18 mouse cellular contexts compared by ENCODE assay signal in genomic region chr9:105871643-105872042, GRCm38 (mm10). TPM values are rescaled to one million over a fixed set of nuclear protein-coding genes. Genes with fewer than 3 reads are reported as not detected.
DNase-seq lines count a peak whose midpoint lies in the region; ATAC-seq and TF ChIP-seq lines count a peak whose summit lies in the region.
"Had no signal": no experiment of that assay in that cellular context is flagged by ENCODE, and none has a peak within 500 bp of the region (broad histone marks: within the 10 kb centered on the region; RNA-seq: fewer than 3 reads in every experiment).

No protein-coding gene starts in this region.

- H3K9me3 ChIP-seq in heart, embryonic 10.5 days = no peaks in the 10 kb centered on the region
- no peaks in the 10 kb centered on the region for H3K9me3 ChIP-seq in forebrain, embryonic 11.5 days (ENCODE audit: control insufficient read depth, low read length)
- H3K9me3 ChIP-seq: hindbrain, embryonic 10.5 days; liver, embryonic 15.5 days; stomach, embryonic 15.5 days had no signal

- no peaks in the 10 kb centered on the region for H3K79me2 ChIP-seq in heart, adult 2 months (replicated peaks; ENCODE audit: control insufficient read depth, insufficient read depth, low read length)

- H3K4me2 ChIP-seq in forebrain, embryonic 11.5 days (ENCODE audit: low read depth, low read length, severe bottlenecking) = no peak overlapping the region
- H3K4me2 ChIP-seq: liver, embryonic 15.5 days; stomach, embryonic 15.5 days had no signal

- DNase-seq in heart, adult 2 months = peak; percentile 39 to 49
- no peak for DNase-seq in heart, embryonic 10.5 days (ENCODE audit: low spot score)
- DNase-seq in Muller cell, postnatal 12 days (ENCODE audit: inconsistent ontology term) = peak; percentile 2
- peak; percentile 19 for DNase-seq in gastrocnemius, postnatal 25 days
- peak; percentile 44 for DNase-seq in heart, postnatal 4 days
- no peak for DNase-seq in forebrain, embryonic 11.5 days (ENCODE audit: low spot score)
- DNase-seq in frontal cortex, adult 2 months (ENCODE audit: extremely low spot score in 1 of 2, low spot score in 1 of 2) = no peak
- DNase-seq: adrenal gland, adult 2 months; B cell, adult 2 months; cerebellum, adult 8-10 months; right cerebral cortex, postnatal 4 days; thymus, postnatal 36 days had no signal

- TF ChIP-seq POLR2A in heart, adult 2 months (IDR thresholded peaks at IDR 0.05; ENCODE audit: insufficient read depth, low read depth, low read length) = no peak

- no peak overlapping the region for H3K4me3 ChIP-seq in heart, adult 2 months
- no peak overlapping the region for H3K4me3 ChIP-seq in heart, embryonic 10.5 days
- no peak overlapping the region for H3K4me3 ChIP-seq in forebrain, embryonic 11.5 days (ENCODE audit: low read depth, low read length)
- H3K4me3 ChIP-seq: erythroblast, embryonic 14.5 days; hindbrain, embryonic 10.5 days; liver, embryonic 15.5 days; stomach, embryonic 15.5 days had no signal

- H3K9ac ChIP-seq in heart, adult 2 months (ENCODE audit: low read depth, low read length) = no peak overlapping the region
- no peak overlapping the region for H3K9ac ChIP-seq in forebrain, embryonic 11.5 days (ENCODE audit: low read length)
- H3K9ac ChIP-seq: liver, embryonic 15.5 days; stomach, embryonic 15.5 days had no signal

- 51% methylated on average over 14 of the region's 14 CpGs for WGBS in heart, adult 2 months
- 69% methylated on average over 14 of the region's 14 CpGs for WGBS in heart, embryonic 10.5 days
- 80% methylated on average over 14 of the region's 14 CpGs for WGBS in forebrain, embryonic 11.5 days

- H3K27me3 ChIP-seq in heart, adult 2 months (ENCODE audit: control insufficient read depth, insufficient read depth, low read length) = no peaks in the 10 kb centered on the region
- H3K27me3 ChIP-seq in heart, embryonic 10.5 days (ENCODE audit: insufficient read depth, poor library complexity, severe bottlenecking) = no peaks in the 10 kb centered on the region
- H3K27me3 ChIP-seq in forebrain, embryonic 11.5 days (ENCODE audit: control insufficient read depth, insufficient read depth, low read length) = no peaks in the 10 kb centered on the region
- H3K27me3 ChIP-seq: liver, embryonic 15.5 days; stomach, embryonic 15.5 days had no signal

- no peaks in the 10 kb centered on the region for H3K36me3 ChIP-seq in heart, adult 2 months (ENCODE audit: control insufficient read depth, insufficient read depth, low read length)
- H3K36me3 ChIP-seq in heart, embryonic 10.5 days = no peaks in the 10 kb centered on the region
- no peaks in the 10 kb centered on the region for H3K36me3 ChIP-seq in forebrain, embryonic 11.5 days (ENCODE audit: control insufficient read depth, insufficient read depth, low read length)
- H3K36me3 ChIP-seq: hindbrain, embryonic 10.5 days; liver, embryonic 15.5 days; stomach, embryonic 15.5 days had no signal

- ATAC-seq in forebrain, embryonic 11.5 days (replicated peaks; ENCODE audit: low FRiP score) = no peak
- ATAC-seq: inflammation-experienced regulatory T-cells, adult 6 months had no signal

- no peak overlapping the region for H3K27ac ChIP-seq in heart, adult 2 months
- no peak overlapping the region for H3K27ac ChIP-seq in heart, embryonic 10.5 days
- H3K27ac ChIP-seq in forebrain, embryonic 11.5 days (ENCODE audit: low read depth, low read length) = no peak overlapping the region
- H3K27ac ChIP-seq: hindbrain, embryonic 10.5 days; liver, embryonic 15.5 days; stomach, embryonic 15.5 days had no signal

- TF ChIP-seq EP300 in heart, adult 2 months (IDR thresholded peaks at IDR 0.05; ENCODE audit: insufficient read depth, low read depth, low read length) = no peak

- intact Hi-C loops in heart, adult 2 months (cut with DNase I) = no loop called here

- H3K4me1 ChIP-seq in heart, adult 2 months (ENCODE audit: control insufficient read depth, insufficient read depth, low read length) = no peaks in the 10 kb centered on the region
- no peaks in the 10 kb centered on the region for H3K4me1 ChIP-seq in heart, embryonic 10.5 days
- no peaks in the 10 kb centered on the region for H3K4me1 ChIP-seq in forebrain, embryonic 11.5 days (replicated peaks; ENCODE audit: control insufficient read depth, insufficient read depth, low read length)
- H3K4me1 ChIP-seq: hindbrain, embryonic 10.5 days; liver, embryonic 15.5 days; stomach, embryonic 15.5 days had no signal

- no peak for TF ChIP-seq CTCF in heart, adult 2 months (IDR thresholded peaks at IDR 0.05)

RNA-seq across cellular contexts. Expression of gene Col6a6, which starts 43.7 kb away (rescaled TPM):
- 1 to 10 TPM; 2.5 to 3.5 TPM for total RNA-seq in heart, adult 2 months (2021)
- polyA plus RNA-seq in heart, adult 2 months (2012; rRNA removed) = 1.5 and 2.3 TPM in 2 replicates
- 0.13 and 0.17 TPM in 2 replicates for polyA plus RNA-seq in heart, embryonic 10.5 days (2016; fragmentation: Nextera tagmentation; extraction: Ambion mirVana)
- 1 to 10 TPM; 4.4 to 4.7 TPM for total RNA-seq in gastrocnemius, postnatal 25 days (2021)
- 10 to 100 TPM; 16.6 to 18.3 TPM for total RNA-seq in heart, postnatal 4 days (2021)
- polyA plus RNA-seq in forebrain, embryonic 11.5 days (2014; fragmentation: Nextera tagmentation; extraction: Ambion mirVana) = 0.09 TPM in 1 of 2 replicates, not detected in the other
- polyA plus RNA-seq in frontal cortex, adult 2 months (2012; rRNA removed) = 0.21 and 0.22 TPM in 2 replicates
- total RNA-seq: monocyte, adult 5-6 weeks had no signal

Comparison
In these comparisons a context has a peak if more than half of its experiments do, and no peak if none do; other contexts are left out.
1. DNase-seq: peak in heart, adult 2 months (2 of 2), Muller cell, postnatal 12 days (single experiment), gastrocnemius, postnatal 25 days (single experiment) and heart, postnatal 4 days (single experiment); none in heart, embryonic 10.5 days (single experiment), forebrain, embryonic 11.5 days (single experiment) and frontal cortex, adult 2 months (0 of 2).